Mouse (Mus musculus): ENCODE measurements around the gene Olfr690. TPM values are rescaled to one million over a fixed set of nuclear protein-coding genes. Genes with fewer than 3 reads are reported as not detected.

The Olfr690 gene
- total and polyA plus RNA-seq, 3 experiments: not detected

- H3K4me3 ChIP-seq (ENCODE audit: control insufficient read depth in 1 of 2, insufficient read depth in 1 of 2, low read depth in 2 of 2, low read length in 2 of 2): no peak within 1 kb of the TSS
- H3K9me3 ChIP-seq (replicated peaks; ENCODE audit: insufficient read depth, low read length): no peaks in the 10 kb centered on the region
These were observed 41.0 kb upstream of the Olfr690 start, which contains the start of gene Gm5901 for GRCm38 (mm10) chr7:105374866-105375265. TSS of gene Gm5901 (plus strand) at chr7:105375038.

GRCm38 (mm10) chr7:105373976-105374375 is 40.1 kb upstream of the Olfr690 start:
- peaks cover 0 to 13% of the 10 kb centered on the region in 2 experiments; a peak in 2 of 4 replicates for H3K36me3 ChIP-seq (ENCODE audit: control insufficient read depth in 1 of 2, insufficient read depth in 2 of 2, low read length in 2 of 2)
- DNase-seq (ENCODE audit: low read depth, low spot score): no peak
- H3K27me3 ChIP-seq (ENCODE audit: control insufficient read depth in 1 of 2, insufficient read depth in 2 of 2, low read length in 2 of 2): no peaks in the 10 kb centered on the region
- H3K9me3 ChIP-seq (replicated peaks; ENCODE audit: insufficient read depth, low read length): no peaks in the 10 kb centered on the region
- H3K4me3 ChIP-seq (ENCODE audit: control insufficient read depth in 1 of 2, insufficient read depth in 1 of 2, low read depth in 2 of 2, low read length in 2 of 2): no peak overlapping the region
- H3K79me2 ChIP-seq (ENCODE audit: control insufficient read depth, insufficient read depth, low read length, poor library complexity): no peaks in the 10 kb centered on the region
- peaks cover 6 to 7% of the 10 kb centered on the region in 2 experiments for H3K4me1 ChIP-seq (ENCODE audit: control insufficient read depth in 1 of 2, insufficient read depth in 2 of 2, low read length in 2 of 2)
- TF ChIP-seq KAT2A (conservative IDR thresholded peaks at IDR 0.05; ENCODE audit: low read depth, low read length): no peak
- TF ChIP-seq HCFC1 (IDR thresholded peaks at IDR 0.05; ENCODE audit: low read depth, low read length): no peak
- TF ChIP-seq NELFE (IDR thresholded peaks at IDR 0.05; ENCODE audit: low read depth, low read length): no peak
- TF ChIP-seq GATA1 (IDR thresholded peaks at IDR 0.05; ENCODE audit: low read depth, low read length): no peak
- TF ChIP-seq MYC (IDR thresholded peaks at IDR 0.05; ENCODE audit: low read depth, low read length): no peak
- TF ChIP-seq ZC3H11A (IDR thresholded peaks at IDR 0.05; ENCODE audit: low read depth, low read length): no peak
- TF ChIP-seq USF2 (IDR thresholded peaks at IDR 0.05; ENCODE audit: borderline replicate concordance in 1 of 2, insufficient read depth in 1 of 2, low read depth in 1 of 2, low read length in 2 of 2): no peak
- TF ChIP-seq RAD21 (IDR thresholded peaks at IDR 0.05; ENCODE audit: low read depth, low read length): no peak
- TF ChIP-seq USF1 (IDR thresholded peaks at IDR 0.05; ENCODE audit: low read depth, low read length): no peak
- no peak for TF ChIP-seq ETS1 (IDR thresholded peaks at IDR 0.05; ENCODE audit: low read depth, low read length)
- TF ChIP-seq POLR2AphosphoS5 (IDR thresholded peaks at IDR 0.05; ENCODE audit: borderline replicate concordance, low read depth, low read length): no peak
- TF ChIP-seq MAZ (IDR thresholded peaks at IDR 0.05; ENCODE audit: low read depth, low read length): no peak
- TF ChIP-seq MXI1 (IDR thresholded peaks at IDR 0.05; ENCODE audit: low read depth, low read length): no peak
- no peak for TF ChIP-seq UBTF (IDR thresholded peaks at IDR 0.05; ENCODE audit: borderline replicate concordance, insufficient read depth, low read depth, low read length)
- no peak for TF ChIP-seq POLR2A (IDR thresholded peaks at IDR 0.05; ENCODE audit: control insufficient read depth in 1 of 2, insufficient read depth in 1 of 2, low read depth in 1 of 2, low read length in 2 of 2, poor library complexity in 1 of 2)
- TF ChIP-seq TCF12 (IDR thresholded peaks at IDR 0.05; ENCODE audit: low read depth, low read length): no peak
- no peak overlapping the region for H3K27ac ChIP-seq (ENCODE audit: control insufficient read depth, low read depth, low read length)
- H3K9ac ChIP-seq (ENCODE audit: control insufficient read depth, low read depth, low read length, poor library complexity, severe bottlenecking): no peak overlapping the region

More at GRCm38 (mm10) chr7:105374866-105375265, 41.0 kb upstream of the Olfr690 start, which contains the start of gene Gm5901:
- Histone ChIP-seq H3K4me1 (ENCODE audit: control insufficient read depth in 1 of 2, insufficient read depth in 2 of 2, low read length in 2 of 2) (peaks cover 6 to 7% of the 10 kb centered on the region in 2 experiments), H3K27ac (ENCODE audit: control insufficient read depth, low read depth, low read length) (no peak within 1 kb of the TSS), H3K27me3 (ENCODE audit: control insufficient read depth in 1 of 2, insufficient read depth in 2 of 2, low read length in 2 of 2) (no peaks in the 10 kb centered on the region), H3K79me2 (ENCODE audit: control insufficient read depth, insufficient read depth, low read length, poor library complexity) (no peaks in the 10 kb centered on the region), H3K36me3 (ENCODE audit: control insufficient read depth in 1 of 2, insufficient read depth in 2 of 2, low read length in 2 of 2) (peaks cover 0 to 13% of the 10 kb centered on the region in 2 experiments; a peak in 2 of 4 replicates), H3K9ac (ENCODE audit: control insufficient read depth, low read depth, low read length, poor library complexity, severe bottlenecking) (no peak within 1 kb of the TSS)
- DNase-seq (ENCODE audit: low read depth, low spot score): no peak
- TF ChIP-seq GATA1 (IDR thresholded peaks at IDR 0.05; ENCODE audit: low read depth, low read length) (no peak), SMC3 (IDR thresholded peaks at IDR 0.05; ENCODE audit: low read depth, low read length) (no peak), MAX (IDR thresholded peaks at IDR 0.05; ENCODE audit: low read length) (no peak)
